Mouse (Mus musculus) granulocyte monocyte progenitor cell, adult 5-6 weeks (primary cell): Measurements from ENCODE around the gene Fhod1. TPM values are rescaled to one million over a fixed set of nuclear protein-coding genes. Genes with fewer than 3 reads are reported as not detected.
A peak's percentile ranks its signal among the peaks of the same experiment; 100 is the strongest.

Experiments used
- ATAC-seq: replicated peaks from 2 replicates; pipeline ENCODE4 v1.8.0; 2016; ENCODE audit warnings: mild to moderate bottlenecking, moderate TSS enrichment, inconsistent platforms; ENCODE audit not compliant: poor library complexity, severe bottlenecking
- total RNA-seq, 2 experiments: library from RNA; stranded (forward) in 1 of 2; stranded (reverse) in 1 of 2; fragments of 200-712, 200-1000 nt in 1 of 2; fragments of >200 nt in 1 of 2; fragmentation: Nextera tagmentation in 1 of 2; gene quantifications; 2 replicates each; pipeline ENCODE4 v1.2.3; 2014 to 2017

Fhod1 gene
- total RNA-seq, 2 experiments from 2014 or later, result 2.6 to 7.0 TPM

DNA sequence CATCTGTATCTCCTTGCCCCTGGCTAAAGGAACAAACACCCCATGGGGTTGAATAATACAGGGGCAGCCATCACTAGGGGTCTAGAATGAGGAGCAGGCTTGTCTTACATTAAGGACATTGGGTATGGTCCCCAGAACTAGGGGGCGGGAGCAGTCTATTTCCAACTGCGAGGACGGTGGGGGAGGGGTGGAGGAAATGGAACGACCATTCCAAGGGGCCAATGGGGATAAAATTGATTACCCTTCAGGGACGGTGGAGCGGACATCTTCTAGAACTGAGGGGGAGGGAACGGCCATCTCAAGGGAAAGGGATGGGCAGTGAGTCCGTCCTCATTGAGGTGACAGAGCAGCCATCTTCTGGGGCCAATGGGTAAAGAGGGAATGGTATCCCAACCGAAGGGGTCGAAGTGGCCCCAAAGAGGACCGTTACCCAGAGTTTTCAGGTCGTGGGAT lies 22.1 kb downstream of the Fhod1 start:
- ATAC-seq, result no peak

DNA sequence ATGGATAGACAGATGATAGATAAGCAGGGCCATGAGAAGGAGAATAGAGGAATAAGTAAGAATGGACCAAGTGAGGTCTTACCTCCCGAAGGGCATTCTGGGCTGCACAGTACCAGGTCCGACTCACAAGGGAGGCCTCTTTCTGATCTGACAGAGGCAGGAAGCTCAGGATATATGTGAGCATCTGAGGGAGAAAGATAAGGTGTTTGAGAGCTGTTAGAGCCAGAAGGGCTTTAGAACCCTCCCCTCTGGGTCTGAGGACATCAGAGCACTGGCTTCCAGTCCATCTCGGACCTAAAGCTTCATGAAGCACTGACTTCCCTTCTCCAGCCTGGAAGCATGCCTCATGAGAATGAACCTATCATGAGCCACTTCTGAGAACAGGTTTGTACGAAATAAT lies 24.6 kb downstream of the Fhod1 start:
- no peak for ATAC-seq

GRCm38 (mm10) chr8:105318662-105319190 lies 29.0 kb downstream of the Fhod1 start:
- ATAC-seq, result no peak

GRCm38 (mm10) chr8:105317941-105318340 lies 29.8 kb downstream of the Fhod1 start:
- ATAC-seq, result no peak

DNA sequence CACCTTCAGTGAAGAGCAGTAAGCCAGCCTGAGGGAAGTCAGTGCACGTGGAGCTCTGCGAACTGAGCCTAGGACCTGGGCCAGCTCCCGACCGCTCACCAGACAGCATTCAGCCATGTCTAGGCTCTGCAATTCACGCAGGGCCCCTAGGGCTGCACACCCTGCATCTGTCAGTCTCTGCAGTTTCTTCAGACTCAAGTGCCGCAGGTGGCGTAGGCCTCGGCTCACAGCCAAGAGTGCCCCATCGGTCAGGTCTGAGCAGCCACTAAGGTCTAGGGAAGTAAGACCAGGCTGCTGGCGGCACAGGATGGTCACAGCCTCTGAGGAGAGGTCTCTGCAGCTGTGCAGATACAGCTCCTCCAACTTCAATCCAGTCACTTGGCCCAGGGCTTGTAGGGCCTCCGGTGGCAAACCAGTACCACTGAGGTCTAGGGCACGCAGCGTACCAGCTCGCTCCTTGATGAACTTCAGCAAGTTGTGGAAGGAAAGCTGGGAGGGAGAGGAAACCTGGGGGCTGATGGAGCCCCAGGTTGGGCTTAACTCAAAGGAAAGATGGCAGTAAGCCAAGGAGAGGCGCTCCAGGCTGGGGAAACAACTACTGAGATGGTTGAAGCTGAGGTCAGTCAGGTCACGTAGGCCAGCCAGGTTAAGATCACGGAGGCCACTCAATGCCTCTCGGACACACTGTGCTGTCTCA lies 32.5 kb downstream of the Fhod1 start:
- no peak for ATAC-seq

DNA sequence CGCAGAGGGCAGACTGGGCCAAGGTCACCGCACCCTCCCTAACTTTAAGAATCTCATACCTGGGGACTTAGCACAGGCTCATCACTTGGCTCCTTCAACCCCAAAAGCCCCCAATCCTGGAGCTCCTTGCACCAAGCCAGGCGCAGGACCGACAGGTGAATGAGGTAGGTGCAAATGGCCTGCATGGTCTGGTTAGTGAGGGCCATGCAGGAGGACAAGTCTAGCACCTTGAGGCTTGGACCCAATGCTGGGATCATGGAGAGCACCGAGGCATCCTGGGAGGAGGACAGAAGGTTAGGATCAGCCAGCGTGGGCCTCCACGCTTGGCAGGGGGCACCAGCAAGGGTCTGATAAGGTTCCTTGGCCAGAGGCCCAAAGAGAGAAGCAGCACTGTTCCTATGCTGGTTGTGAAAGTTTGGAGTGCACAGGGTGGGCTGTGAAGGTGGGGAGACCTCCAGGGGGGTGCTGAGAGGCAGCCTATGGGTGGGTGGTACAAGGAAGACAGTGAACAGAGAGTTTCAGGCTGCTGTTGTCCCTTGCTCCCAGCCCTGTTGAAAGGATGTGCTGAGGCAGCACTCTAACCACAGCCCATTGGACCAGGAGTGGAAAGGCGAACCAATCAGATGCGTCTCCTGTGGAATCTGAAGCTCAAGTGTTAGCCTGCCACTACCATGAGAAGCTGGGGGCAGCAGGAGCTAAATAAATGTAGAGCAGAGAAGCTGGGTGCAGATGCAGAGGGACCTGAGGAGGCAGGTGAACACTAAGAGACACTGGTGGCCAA lies 33.9 kb downstream of the Fhod1 start:
- ATAC-seq, result no peak

GRCm38 (mm10) chr8:105312891-105313481 lies 34.8 kb downstream of the Fhod1 start:
- ATAC-seq, result no peak

DNA sequence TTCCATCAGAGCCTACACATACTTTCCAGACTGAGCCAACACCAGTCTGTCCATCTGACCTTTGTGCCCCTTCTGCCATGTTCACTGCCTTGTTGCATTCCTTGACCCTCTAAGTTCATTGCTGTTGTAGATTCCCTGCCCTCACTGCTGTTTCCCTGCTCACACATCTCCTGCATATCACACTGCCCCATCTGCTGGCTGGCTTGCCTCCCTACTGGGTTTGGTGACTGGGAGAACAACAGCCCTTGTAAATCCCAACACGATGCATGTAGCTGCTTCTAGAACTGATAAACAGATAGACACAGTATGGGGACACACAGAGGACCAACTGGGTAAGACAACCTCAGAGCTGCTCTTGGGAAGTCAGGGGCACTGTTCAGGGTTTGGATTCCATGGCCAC lies 36.0 kb downstream of the Fhod1 start:
- ATAC-seq, result no peak

GRCm38 (mm10) chr8:105310118-105310517 lies 37.6 kb downstream of the Fhod1 start:
- no peak for ATAC-seq

DNA sequence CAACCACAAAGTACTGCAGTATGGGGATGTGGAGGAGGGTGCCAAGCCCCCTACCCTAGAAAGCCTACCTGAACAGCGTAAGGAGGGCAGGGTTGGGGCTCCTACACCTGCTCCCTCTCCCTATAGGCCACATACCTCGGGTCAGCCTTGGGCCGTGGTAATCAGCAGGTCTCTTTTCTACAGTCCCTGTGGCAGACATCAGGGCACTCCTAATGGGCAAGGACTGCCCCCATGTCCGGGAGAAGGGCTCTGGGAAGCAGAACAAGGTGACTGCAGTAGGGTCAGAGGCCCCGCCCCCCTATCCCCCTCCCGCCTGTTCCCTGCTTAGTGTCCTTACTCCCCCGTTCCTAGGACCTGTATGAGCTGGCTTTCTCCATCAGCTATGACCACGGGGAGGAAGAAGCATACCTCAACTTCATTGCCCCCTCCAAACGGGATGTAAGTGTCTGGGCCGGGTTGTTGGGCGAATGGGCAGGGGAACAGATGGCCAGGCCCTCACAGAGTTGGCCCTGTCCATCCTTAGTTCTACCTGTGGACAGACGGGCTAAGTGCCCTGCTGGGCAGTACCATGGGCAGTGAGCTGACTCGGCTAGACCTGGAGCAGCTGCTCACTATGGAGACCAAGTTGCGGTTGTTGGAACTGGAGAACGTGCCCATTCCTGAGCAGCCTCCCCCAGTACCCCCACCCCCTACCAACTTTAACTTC lies 38.5 kb downstream of the Fhod1 start:
- ATAC-seq, result no peak

GRCm38 (mm10) chr8:105308428-105308827 lies 39.3 kb downstream of the Fhod1 start:
- no peak for ATAC-seq

GRCm38 (mm10) chr8:105307670-105308069 lies 40.1 kb downstream of the Fhod1 start:
- no peak for ATAC-seq

DNA sequence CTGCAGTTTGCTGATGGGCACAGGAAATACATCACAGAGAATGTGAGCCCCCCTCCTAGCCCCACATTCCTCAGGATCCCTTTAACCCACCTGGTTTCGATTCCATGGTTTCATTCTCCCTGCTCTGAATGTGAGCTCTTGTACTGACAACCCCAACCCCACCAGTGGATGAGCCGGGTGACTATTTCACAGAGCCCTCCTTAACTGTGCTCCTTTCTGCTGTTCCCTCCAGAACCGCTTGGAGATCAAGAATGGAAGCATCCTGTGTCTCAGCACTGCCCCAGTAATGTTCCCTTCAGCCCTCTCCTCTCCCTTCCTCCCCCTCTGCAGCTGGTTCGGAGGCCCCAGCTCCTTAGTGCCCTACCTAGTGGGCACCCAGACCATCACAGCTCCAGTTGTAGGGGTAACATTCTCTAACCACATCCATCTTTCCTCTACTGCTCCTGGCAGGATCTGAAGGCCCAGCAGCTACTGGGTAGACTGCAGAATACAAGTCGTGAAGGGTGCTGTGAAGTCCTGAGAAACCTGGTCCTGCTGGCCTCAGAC lies 41.5 kb downstream of the Fhod1 start:
- 0 out of 2 replicates have a peak, but pooled peaks have one; percentile 16 for ATAC-seq

- ATAC-seq, result peak; percentile 49
Measured at GRCm38 (mm10) chr8:105305211-105306145, 42.3 kb downstream of the Fhod1 start, which contains the start of gene Elmo3. Gene Elmo3, plus strand, starts transcription at chr8:105305601.

DNA sequence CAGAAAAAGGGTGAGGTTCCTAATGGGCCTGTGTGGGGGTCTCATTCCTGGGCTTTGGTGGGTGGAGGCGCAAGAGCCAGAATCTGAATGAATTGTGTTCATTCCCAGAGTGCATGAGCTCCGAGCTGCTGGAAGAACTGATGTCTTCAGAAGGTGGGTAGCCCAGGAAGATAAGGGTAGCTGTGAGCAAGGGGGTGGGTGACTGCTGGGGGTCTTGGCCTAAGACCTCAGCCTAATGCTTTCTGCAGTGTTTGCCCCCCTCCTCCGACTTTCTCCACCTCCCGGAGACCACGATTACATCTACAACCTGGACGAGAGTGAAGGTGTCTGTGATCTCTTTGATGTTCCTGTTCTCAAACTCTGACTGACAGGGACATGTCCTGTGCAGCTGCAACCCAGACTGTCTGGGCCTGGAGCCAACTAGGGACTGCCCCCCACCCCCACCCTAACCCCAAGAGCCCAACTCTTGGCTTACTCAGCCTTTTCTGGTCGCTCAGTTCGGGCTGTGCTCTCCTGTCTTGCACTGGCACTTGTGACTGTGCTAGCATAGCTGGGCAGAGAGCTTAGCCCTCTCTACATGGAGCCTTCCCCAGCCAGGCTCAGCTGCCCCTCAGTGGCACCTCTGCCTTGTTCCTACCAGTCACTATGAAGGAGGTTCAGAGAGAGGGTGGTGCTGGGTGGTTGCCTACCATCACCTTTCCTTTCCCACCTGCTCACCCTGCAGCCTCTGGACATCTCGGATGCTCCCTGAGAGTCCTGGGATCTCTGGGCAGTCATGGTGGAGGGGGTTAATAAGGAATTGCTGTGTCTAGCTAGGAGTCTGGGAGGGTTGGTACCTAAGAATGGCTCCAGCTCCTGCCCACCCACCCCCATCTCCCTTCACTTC lies 43.2 kb downstream of the Fhod1 start:
- ATAC-seq, result 0 out of 2 replicates have a peak, but pooled peaks have one; percentile 12

- no peak for ATAC-seq
Measured at GRCm38 (mm10) chr8:105303874-105304273, 43.9 kb downstream of the Fhod1 start.

DNA sequence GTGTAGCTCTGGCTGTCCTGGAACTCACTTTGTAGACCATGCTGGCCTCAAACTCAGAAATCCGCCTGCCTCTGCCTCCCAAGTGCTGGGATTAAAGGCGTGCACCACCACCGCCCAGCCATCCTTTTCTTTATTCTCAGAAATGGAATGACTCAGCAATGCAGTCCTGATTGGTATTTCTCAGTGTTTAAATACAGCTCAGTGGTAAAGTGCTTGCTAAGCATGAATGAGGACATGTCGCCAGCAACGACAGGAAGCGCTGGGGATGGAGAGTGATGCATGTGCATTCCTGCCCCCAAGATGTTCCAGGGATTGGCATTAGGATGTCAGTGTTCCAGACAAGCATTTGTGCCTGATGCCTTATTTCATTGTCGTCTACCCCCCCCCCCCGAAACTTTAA lies 44.4 kb downstream of the Fhod1 start:
- ATAC-seq, result no peak

DNA sequence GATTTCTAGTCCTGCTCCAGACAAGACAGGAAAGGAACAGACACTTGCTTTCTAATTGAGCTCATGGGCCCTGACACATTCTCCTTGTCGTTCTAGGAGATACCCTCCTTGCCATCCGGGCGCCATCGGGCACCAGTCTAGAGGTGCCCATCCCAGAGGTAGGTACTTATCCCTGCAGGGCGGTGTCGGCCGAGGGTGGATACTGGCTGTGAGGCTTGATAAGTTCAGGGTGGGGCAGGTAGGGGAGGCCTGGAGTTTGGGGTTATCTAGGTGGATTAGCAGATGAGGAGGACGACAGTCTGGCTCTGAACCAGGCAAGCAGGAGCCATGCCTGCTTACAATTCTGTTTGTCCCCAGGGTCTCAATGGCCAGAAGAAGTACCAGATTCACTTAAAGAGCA lies 47.8 kb downstream of the Fhod1 start:
- no peak for ATAC-seq
